ENCODE assay signal across 8 mouse cellular contexts in the genomic region with DNA sequence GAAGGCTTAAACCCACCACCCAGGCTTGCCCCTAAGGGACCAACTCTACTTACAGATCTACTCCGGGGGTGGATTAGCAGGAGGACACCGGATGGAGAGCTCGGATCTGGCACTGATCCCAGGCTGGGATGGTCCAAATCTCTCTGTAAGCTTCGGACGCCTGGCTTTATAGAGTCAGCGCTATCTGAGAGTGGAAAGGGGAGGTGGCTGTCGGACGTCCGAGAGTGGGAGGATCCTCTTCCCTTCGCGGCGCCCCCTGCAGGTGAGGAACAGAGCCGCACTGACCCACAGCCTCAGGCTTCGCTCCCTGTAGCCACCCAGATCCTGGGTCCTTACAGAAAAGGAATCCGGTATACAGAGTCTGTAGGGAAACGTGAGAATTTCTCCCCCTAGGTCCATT. TPM values are rescaled to one million over a fixed set of nuclear protein-coding genes. Genes with fewer than 3 reads are reported as not detected.
DNase-seq lines count a peak whose midpoint lies in the region; ATAC-seq and TF ChIP-seq lines count a peak whose summit lies in the region.

A gene (minus strand): TSS at position 150 of the 400 bp plus-strand sequence.

- WGBS in embryonic facial prominence, embryonic 11.5 days = 7% methylated on average over 15 of the region's 16 CpGs
- 3% methylated on average over 16 of the region's 16 CpGs for WGBS in kidney, adult 2 months
- WGBS in lung, adult 2 months = 5% methylated on average over 16 of the region's 16 CpGs
- 4% methylated on average over 16 of the region's 16 CpGs for WGBS in olfactory bulb, adult 2 months

- no peak for TF ChIP-seq POLR2A in kidney, adult 2 months (IDR thresholded peaks at IDR 0.05; ENCODE audit: low read depth, low read length)
- peak; percentile 63; the same call in 1 of the 2 replicates for TF ChIP-seq POLR2A in lung, adult 2 months (IDR thresholded peaks at IDR 0.05; ENCODE audit: borderline replicate concordance, extremely low read depth, low read depth, low read length)
- no peak for TF ChIP-seq POLR2A in olfactory bulb, adult 2 months (IDR thresholded peaks at IDR 0.05; ENCODE audit: insufficient read depth, low read depth, low read length)

- TF ChIP-seq CTCF in kidney, adult 2 months (conservative IDR thresholded peaks at IDR 0.05; ENCODE audit: insufficient read depth, insufficient read length, low read depth, low read length) = peak; percentile 59
- peak; percentile 47 for TF ChIP-seq CTCF in lung, adult 2 months (IDR thresholded peaks at IDR 0.05; ENCODE audit: insufficient read depth, low read length)
- peak; percentile 49; the same call in 1 of the 2 replicates for TF ChIP-seq CTCF in olfactory bulb, adult 2 months (IDR thresholded peaks at IDR 0.05; ENCODE audit: insufficient read depth, low read depth, low read length)

- H3K4me1 ChIP-seq in embryonic facial prominence, embryonic 11.5 days (ENCODE audit: control insufficient read depth, insufficient read depth, low read length) = no peaks in the 10 kb centered on the region; the same call in 1 of the 2 replicates
- H3K4me1 ChIP-seq in kidney, adult 2 months (ENCODE audit: control insufficient read depth, insufficient read depth, low read length) = no peaks in the 10 kb centered on the region
- 0 out of 2 replicates have a peak, but pooled peaks cover 3% of the 10 kb centered on the region for H3K4me1 ChIP-seq in lung, adult 2 months (ENCODE audit: control insufficient read depth, insufficient read depth, low read length)
- peaks cover 13% of the 10 kb centered on the region for H3K4me1 ChIP-seq in olfactory bulb, adult 2 months (ENCODE audit: control insufficient read depth, insufficient read depth, low read length)

- H3K9ac ChIP-seq in embryonic facial prominence, embryonic 11.5 days (replicated peaks; ENCODE audit: low read length) = 0 out of 2 replicates have a peak within 1 kb of the TSS, but pooled peaks have one; percentile 6

- no peak within 1 kb of the TSS for H3K27ac ChIP-seq in embryonic facial prominence, embryonic 11.5 days (replicated peaks; ENCODE audit: low read depth, low read length)
- H3K27ac ChIP-seq in kidney, adult 2 months (ENCODE audit: insufficient read depth, low read depth, low read length) = no peak within 1 kb of the TSS
- no peak within 1 kb of the TSS for H3K27ac ChIP-seq in olfactory bulb, adult 2 months (ENCODE audit: insufficient read depth, low read depth, low read length)

- peak within 1 kb of the TSS; percentile 15; the same call in 1 of the 2 replicates for H3K4me3 ChIP-seq in embryonic facial prominence, embryonic 11.5 days (ENCODE audit: low read depth, low read length)
- no peak within 1 kb of the TSS for H3K4me3 ChIP-seq in kidney, adult 2 months (ENCODE audit: insufficient read depth, low read depth, low read length)
- H3K4me3 ChIP-seq in lung, adult 2 months (replicated peaks; ENCODE audit: extremely low read depth, low read depth, low read length) = peak within 1 kb of the TSS; percentile 35
- peak within 1 kb of the TSS; percentile 24 for H3K4me3 ChIP-seq in olfactory bulb, adult 2 months (ENCODE audit: insufficient read depth, low read depth, low read length)

- no peak; the same call in 1 of the 2 replicates for ATAC-seq in embryonic facial prominence, embryonic 11.5 days (replicated peaks; ENCODE audit: insufficient number of reproducible peaks, low FRiP score, low TSS enrichment, low read depth)

- peaks cover 7% of the 10 kb centered on the region; the same call in 1 of the 2 replicates for H3K27me3 ChIP-seq in embryonic facial prominence, embryonic 11.5 days (ENCODE audit: control insufficient read depth, insufficient read depth, low read length)
- H3K27me3 ChIP-seq in kidney, adult 2 months (replicated peaks; ENCODE audit: control insufficient read depth, insufficient read depth, low read length) = no peaks in the 10 kb centered on the region

- H3K4me2 ChIP-seq in embryonic facial prominence, embryonic 11.5 days (ENCODE audit: low read depth, low read length) = peak within 1 kb of the TSS; percentile 39

- H3K36me3 ChIP-seq in embryonic facial prominence, embryonic 11.5 days (replicated peaks; ENCODE audit: control insufficient read depth, insufficient read depth, low read depth, low read length) = no peaks in the 10 kb centered on the region
- H3K36me3 ChIP-seq in kidney, adult 2 months (ENCODE audit: control insufficient read depth, insufficient read depth, low read length) = no peaks in the 10 kb centered on the region

- no peaks in the 10 kb centered on the region for H3K9me3 ChIP-seq in embryonic facial prominence, embryonic 11.5 days (replicated peaks; ENCODE audit: control insufficient read depth, low read length)

- peak; percentile 52 for DNase-seq in A20 (ENCODE audit: low read depth, low spot score)
- DNase-seq in adrenal gland, postnatal 10 days = peak; percentile 88
- DNase-seq in embryonic facial prominence, embryonic 11.5 days (ENCODE audit: low spot score) = peak; percentile 67
- DNase-seq in heart, adult 8-10 months (ENCODE audit: low spot score) = peak; percentile 74
- DNase-seq in kidney, adult 2 months = peak; percentile 68
- peak; percentile 64 for DNase-seq in lung, adult 2 months
- DNase-seq in thymus, postnatal 4 days = peak; percentile 62

RNA-seq across cellular contexts. Expression of the gene that starts here (rescaled TPM):
- total RNA-seq in adrenal gland, postnatal 10 days (2021) = 10 to 100 TPM; 12.0 to 19.6 TPM
- 0.08 and 0.38 TPM in 2 replicates for polyA plus RNA-seq in embryonic facial prominence, embryonic 11.5 days (2014; fragmentation: Nextera tagmentation; extraction: Ambion mirVana)
- 10 to 100 TPM; 17.3 to 28.2 (median 21.5) TPM for total RNA-seq in heart, adult 8-10 months (2022)
- 5.9 and 10.3 TPM in 2 replicates for polyA plus RNA-seq in kidney, adult 2 months (2012; rRNA removed)
- 25.1 and 42.6 TPM in 2 replicates for polyA plus RNA-seq in lung, adult 2 months (2012; rRNA removed)
- not detected in 2 replicates for polyA plus RNA-seq in olfactory bulb, adult 2 months (2012; ENCODE audit: insufficient read depth, insufficient read length, low replicate concordance, missing spikeins)

Comparison
In these comparisons a context has a peak if more than half of its experiments do, and no peak if none do; other contexts are left out.
1. Peak in DNase-seq, H3K4me3 ChIP-seq, H3K9ac ChIP-seq and H3K4me2 ChIP-seq in embryonic facial prominence, embryonic 11.5 days; RNA of the gene not detected or under 1 TPM.